Mouse (Mus musculus) embryo, embryonic 10 days (tissue): ENCODE results near the gene Otulinl.

Source experiments
- DNase-seq: peaks from one replicate; pipeline ENCODE4 v3.0.0-alpha.2; 2015; ENCODE audit warnings: low spot score

Otulinl gene

DNA sequence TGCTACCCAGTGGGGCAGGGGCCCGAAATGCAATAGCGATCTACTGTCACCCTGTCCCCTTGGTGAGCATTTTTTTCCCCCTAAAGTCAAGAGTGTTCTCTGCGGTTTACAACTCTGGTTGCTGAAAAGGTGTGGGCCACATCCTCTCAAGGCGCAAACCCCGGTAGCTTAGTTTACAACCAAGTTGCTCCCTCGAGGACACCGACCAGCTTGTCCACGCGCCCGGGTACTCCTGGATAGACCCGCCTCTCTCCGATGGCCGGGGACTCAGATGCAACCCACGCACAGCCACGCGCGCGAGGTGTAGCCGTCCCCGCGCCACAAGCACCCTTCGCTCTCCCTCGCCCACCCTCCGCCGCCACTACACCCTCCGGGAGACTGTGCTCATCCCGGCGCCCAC is 382 bp downstream of the Otulinl start:
- DNase-seq = peak; percentile 27

DNA sequence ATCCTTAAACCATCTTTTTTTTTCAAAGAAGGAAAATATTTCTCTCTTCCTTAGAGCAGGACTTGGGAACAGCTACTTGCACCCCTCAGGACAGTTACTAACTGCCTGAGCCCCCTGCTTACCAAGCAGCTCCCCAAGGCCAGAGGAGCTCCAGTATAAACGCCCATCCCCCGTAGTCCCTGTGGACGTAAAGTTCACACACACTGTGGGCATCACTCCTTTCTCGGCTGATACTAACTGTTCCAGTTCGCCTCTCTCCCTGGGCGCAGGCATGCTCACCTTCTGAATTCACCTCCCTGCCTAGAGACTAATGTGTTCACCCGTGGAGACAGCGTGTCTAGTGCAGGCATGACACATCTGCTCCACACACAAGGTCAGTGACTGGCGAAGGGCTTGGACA is 2.9 kb downstream of the Otulinl start:
- DNase-seq = no peak

DNA sequence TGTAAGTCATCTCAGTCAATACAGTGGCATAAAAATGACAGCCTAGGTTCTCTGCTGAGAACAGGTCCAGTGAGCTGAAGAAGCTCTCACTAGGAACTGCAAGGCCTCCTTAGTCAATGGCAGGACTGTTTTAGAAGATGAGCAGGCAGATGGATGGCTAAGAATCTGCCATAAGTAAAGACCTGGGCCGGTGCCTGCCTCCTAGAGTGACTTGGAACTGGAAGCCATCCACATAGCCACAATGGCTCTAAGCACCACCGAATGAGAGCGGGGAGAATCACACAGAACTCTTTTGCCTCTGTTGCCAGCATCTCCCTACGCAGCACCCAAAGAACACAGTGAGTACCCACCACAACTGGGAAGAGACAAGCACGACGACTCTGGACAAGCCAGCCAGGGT is 3.6 kb downstream of the Otulinl start:
- no peak for DNase-seq

DNA sequence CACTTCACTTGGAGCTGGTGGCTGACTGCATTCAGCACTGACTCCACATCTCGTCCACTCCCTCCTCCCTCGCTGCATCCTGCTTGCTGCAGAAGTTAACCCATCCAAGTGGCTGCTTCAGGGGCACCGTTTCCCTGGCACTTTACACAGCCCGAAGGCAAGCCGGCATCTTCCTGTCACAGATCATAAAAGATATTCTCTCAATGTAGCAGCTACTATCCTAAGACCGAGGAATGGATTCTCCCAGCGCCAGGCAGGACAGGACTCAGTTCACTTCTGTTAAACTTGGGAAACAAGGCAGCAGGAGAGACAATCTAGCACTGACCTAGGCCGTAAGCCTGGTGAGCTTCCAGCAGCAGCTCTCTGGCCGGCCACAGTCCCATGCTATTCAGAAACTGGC is 5.2 kb downstream of the Otulinl start:
- DNase-seq = no peak

DNA sequence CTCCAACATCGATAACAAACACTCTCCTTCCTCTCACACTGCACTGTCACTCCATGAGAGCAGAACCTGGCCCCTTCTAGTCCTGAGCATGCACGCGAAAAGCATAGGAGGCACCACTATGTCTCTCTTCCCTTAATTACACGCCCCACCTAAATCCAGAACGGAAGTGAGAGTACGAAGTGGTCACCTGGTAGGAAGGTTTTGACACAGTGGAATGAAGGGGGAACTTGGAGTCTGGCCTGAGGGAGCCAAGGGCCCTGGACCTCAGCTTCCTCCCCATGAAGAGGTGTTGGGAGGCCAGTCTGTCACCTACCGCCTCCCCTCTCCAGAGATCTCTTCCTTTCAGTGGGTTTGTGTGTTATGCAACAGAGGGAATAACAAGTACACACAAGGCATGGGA is 6.3 kb downstream of the Otulinl start:
- DNase-seq = no peak

DNA sequence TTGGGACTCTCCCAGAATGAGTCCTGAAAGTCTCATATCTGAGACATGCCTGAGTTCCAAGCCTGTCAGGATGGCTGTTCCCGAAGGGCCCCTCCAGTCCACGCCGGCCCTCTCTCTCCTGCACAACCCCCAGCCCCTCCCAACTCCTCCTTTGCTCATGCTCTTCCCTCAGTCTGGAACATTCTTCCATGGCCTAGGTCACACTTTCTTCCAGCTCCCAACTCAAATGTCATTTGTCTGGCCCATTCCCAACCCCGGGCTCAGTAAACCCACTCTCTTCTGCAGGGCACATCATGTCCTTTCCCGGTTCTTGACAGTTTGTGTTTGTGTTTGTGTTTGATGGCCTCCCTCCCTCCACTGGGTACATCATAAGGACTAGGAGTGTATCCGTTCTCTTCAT is 7.3 kb downstream of the Otulinl start:
- no peak for DNase-seq

DNA sequence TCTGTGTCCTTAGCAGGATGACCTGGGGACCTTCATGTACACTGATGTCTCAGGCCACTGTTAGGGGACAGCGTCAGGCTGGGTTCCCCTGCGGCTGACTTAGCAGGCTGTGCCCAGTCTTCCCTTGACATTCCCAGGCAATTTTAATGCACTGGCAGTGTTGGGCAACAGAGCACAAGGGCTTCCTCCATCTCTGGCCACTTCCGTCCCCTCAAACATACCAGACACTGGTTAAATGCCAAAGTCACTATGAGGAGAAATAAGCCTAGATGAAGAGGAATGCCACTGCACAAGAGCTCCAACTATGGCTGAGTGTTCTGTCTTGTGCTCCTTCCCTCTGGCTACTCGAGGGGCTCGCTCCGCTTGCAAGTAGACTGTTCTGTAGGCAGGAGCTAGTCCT is 8.2 kb downstream of the Otulinl start:
- DNase-seq = no peak

DNA sequence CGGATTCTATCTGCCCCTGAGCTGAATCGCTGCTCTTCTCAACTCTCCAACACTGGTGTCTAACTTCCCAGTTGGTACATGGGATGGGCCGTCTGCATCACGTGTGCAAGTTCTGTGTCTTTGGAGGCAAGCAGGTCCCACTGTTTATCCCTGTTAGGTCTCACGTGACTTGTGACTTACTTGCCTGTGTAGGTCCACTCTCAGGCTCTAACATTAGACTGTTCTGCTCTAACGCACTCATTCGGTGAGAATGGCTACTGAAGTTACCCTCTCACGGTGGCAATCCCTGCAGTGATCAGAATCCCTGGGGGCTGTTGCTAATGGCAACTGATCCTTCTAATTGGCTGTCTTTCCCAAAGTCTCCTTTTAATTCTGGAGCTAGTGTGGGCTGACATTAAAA is 9.1 kb downstream of the Otulinl start:
- DNase-seq = no peak

DNA sequence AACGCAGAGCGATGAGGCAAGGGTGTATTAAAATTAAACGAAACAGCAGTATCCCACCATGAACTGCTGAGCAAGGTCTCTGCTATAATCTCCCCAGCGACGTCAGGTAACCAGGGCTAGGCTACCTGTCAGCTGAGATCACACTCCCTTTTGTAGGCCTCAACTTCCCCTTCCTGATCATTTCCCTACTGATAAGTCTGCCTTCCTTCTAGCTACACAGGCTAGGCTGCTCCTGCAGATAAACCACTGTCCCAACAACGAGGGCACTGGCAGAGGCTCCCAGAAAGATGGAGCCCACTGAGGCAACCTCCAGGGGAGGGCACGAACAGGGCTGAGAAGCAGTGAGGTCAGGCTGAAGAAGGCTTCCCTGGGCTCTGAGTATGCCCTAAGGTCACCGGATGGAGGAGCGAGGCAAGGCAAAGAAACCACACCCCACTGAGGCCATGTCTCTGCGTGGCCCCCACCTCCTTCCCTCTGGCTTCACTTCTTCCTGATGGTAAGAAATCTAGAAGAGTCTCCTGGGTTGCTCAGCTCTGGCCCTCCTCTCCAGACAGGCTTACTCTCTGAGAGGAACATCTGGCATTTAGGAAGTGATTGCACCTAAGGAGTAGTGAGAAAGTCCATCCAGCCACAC is 9.7 kb downstream of the Otulinl start:
- no peak for DNase-seq

DNA sequence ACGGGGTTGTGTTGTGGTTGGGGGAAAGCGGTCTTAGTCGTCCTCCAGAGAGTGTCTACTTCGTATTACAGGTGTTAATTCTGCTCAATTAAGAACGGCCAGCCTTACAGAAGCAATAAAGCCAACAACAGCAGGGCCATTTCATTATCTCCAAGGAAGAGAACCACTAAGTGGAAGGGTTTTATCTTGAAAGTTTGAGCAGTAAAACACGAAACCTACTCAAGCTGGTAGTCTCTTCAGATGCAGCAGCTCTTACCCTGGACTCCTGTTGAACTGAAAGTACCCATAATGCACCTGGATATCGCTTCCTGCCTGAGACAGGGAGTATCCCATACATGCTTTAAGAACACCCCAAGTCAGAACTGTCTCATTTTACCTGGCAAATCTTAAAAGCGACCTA is 10.7 kb downstream of the Otulinl start:
- no peak for DNase-seq

DNA sequence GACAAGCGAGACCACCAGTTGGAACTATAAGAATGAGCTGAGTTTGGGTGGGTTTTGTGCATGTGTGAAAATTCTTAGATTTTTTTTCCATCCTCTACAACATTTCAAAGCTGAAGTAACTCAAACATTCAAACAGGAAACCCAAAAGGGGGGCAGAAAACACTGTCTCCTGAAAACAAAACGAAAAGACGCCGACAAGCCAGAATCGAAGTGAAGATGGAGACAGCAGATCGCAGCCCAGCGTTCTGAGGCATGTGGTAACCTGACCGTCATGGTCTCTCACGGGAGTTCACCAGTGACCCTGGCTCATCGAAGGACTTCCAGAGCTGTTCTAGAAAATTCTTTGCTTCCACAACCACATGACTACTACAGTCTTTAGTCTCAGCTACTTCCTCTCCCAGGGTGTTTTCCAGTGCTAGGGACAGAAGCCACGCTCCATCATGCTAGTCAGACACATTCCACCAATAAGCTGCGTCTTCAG is 11.4 kb downstream of the Otulinl start:
- DNase-seq = no peak

DNA sequence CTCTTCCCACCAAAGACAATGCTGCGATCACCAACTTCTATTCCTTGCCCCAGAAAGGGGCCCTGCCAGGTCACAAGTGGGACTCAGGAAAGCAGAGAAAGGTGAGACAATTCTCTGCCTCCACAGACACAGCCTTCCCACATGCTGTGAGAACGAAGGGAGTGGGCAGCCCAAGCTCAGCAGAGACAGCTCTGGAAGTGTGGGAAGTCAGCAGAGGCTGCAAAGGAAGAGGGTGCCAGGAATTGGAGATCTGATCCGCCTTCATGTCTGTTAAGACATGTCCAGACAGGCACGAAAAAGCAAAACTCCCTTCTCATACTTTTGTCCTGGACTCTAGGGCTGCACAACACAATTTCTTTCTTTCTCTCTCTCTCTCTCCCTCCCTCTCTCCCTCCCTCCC is 12.1 kb downstream of the Otulinl start:
- DNase-seq = no peak

DNA sequence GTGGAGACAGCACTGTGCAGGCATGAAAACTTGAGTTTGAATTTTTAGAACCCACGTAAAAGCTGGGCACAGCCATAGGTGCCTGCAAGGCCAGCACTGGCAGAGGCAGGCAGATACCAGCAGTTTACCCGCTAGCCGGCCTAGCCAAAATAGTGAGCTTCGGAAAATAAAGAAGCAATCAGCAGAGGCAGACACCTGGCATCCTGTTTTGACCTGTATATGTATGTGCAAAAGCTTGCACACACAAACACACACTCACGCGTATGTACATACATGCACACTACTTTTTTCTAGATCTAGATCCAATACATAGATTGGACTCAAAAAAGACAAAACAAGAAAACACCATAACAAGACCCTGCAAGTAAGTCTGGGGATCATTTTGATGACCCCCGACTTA is 12.8 kb downstream of the Otulinl start:
- no peak for DNase-seq

DNA sequence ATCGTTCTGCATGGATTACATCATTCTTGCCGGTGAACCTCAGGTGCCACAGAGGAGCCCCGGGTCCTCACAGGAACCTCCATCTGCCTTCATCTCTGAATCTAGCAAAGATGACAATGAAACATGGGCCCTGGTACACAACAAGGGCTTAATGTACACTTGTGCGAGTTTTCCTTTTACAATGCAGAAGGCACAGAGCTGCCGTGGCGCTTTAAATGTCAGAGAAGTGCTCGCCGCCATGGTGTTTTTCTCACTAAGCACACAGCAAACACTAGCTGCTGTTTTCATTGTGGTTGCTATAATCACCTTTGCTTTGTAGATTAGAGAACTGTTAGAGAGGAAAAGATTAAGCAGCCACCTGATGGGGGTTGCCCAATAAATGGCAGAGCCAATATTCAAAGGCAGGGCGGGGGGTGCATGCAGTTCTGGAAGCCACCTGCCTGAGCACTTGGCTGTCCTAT is 13.3 kb downstream of the Otulinl start:
- DNase-seq = no peak

DNA sequence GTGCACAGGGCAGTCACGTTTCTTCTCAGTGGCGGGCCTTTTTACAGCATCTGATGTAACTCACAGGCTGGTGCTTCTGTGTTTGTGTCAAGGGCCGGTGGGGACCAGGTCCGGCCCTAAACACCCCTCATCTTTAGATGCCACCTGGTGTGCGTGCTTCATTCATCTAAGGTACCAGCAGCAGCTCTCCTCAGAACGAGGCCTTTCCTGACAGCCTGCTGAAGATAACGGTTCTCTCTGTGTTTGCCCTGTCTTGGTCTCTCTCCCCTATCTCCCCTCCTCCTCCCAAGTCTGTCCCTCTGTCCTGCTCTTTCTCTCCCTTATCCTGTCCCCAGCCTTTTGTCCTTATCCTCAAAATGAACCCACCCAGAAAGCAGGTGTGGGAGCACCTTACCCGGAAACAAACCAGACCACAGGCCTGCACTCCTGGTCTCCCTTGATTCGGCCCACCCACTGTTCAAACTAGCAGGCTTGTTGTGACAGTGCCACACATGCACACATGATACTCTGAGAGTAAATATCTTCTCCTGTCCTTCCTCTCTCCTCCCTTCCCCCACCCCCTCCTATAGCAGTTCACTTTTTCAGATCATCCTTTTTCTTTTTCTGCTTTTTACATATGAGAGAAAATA is 14.4 kb downstream of the Otulinl start:
- no peak for DNase-seq

DNA sequence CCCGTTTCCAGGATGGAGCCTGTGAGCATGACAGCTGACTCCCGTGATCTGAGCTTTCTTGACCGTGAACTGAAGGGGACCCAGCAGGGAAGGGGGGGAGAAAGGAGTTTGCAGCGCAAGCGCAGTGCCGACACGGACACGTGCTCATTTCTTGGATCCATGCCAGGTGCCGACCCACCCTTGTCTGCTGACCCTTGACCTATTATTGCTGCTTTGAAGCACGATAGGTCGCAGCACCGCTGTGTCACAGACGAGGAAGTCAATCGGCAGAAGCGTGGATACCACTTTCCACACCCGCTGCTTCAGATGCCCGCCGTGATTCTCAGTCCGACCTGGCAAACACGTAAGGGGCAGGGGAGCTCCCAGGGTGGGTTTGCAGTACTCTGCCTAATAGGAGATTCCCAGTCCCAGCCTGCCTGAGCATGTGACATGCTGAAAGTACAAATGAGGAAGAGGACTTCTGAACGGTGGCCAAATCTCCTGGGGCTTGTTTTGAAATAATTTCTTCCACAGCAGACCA is 15.9 kb downstream of the Otulinl start:
- DNase-seq = peak; percentile 27

DNA sequence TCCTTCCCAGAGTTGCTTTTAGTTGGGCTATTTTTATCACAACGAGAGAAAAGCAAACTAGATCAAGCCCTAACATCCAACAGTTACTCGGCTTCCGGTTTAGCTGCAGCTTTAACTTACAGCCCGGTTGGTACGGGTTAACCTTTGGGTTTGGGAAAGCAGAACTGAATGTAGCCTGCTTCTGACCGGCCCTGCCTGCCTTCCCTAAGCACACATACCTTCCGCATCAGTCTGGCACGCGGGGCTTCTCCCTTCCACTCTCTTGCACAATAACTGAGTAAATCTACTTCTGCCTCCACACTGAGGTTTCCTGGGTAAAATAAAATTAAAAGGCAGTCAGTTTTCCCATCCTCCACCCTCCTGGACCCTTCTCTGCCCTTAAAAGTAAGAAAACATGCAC is 17.3 kb downstream of the Otulinl start:
- no peak for DNase-seq

DNA sequence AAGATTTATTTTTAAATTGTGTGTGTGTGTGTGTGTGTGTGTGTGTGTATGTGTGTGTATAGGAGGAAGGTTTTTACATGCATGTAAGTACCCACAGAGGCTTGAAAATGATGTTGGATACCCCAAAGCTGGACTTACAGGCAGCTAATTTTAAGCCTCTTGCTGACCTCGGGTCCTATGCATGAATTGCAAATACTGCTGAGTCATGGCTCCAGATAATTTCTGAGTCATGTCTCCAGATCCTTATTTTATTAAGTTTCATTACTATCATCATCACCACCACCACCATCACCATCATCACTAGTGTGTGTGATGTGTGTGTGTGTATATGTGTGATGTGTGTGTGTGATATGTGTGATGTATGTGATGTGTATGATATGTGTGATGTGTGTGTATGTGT is 18.7 kb downstream of the Otulinl start:
- no peak for DNase-seq

DNA sequence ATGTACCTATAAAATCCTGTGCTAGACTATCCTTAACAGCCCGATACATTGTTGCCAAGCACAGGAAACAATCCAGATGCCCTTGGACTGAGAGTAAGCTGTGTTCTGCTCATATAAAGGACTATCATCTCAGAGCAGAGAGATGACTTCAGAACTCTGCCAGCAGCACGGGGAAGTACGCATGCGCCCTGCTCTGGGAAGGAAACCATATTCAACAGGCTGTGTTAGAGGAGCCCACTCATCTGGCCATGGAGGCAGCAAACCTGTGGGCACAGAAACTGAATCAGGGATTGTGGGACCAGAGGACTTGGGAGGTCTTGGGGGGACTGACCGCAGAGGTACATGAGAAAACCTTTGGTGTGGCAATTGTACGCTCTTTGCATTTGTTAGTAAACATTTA is 19.7 kb downstream of the Otulinl start:
- no peak for DNase-seq

DNA sequence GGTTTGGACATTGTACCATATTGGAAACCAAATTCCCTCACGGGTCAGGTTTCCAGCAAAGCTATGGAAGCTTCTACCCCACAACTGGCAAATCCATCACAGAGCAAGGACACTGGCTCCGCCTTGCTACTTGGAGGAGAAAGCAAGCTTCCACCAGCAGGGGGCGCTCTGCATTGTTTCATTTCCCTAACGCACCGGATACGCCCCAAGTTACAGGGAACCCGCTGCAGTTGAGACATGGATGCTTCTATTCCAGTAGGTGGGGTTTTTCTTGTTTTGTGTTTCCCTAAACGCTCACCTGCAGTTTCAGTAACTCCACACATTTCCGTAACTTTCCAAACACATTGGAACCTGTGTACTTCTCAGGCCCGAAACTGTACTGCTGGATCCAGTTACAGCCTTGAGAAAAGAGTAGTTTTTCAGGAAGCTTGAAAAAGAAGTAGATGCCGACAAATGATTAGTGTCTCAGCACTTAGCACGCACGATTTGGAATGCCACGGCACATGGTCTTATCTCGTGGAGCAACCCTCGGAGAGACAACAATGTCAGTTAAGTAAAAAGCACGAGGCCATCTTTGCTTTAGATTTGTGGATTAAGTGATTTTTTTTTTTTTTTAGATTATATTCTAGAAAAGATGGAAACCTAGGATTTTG is 21.7 kb downstream of the Otulinl start:
- DNase-seq = peak; percentile 93

DNA sequence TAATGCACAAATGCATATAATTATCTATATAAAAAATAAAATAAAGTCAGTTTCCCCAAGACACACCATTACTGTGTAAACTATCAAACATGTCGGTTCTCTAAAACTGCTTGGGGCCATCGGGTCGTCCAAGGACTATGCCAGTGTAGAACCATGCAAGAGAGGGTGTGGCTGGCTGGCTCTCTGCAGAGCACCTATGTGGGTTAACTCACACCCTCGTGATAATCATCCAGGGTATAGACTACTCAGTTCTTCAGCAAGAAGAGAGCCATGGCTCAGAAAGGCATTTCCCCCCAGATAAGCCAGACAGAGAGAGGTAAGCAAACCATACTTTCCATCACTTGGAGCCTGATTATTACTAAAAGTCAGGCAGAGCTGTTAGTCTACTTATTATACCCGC is 22.2 kb downstream of the Otulinl start:
- DNase-seq = no peak

DNA sequence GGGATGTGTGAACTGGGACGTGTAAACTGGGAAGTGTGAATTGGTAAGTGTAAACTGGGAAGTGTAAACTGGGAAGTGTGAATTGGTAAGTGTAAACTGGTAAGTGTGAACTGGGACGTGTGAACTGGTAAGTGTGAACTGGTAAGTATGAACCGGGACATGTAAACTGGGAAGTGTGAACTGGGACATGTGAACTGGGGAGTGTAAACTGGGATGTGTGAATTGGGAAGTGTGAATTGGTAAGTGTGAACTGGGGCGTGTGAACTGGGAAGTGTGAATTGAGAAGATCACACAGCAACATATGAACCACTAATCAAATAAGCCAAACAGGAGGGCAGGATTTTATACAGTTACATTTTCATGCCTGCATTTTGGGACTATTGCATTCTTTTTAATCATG is 23.0 kb downstream of the Otulinl start:
- no peak for DNase-seq

DNA sequence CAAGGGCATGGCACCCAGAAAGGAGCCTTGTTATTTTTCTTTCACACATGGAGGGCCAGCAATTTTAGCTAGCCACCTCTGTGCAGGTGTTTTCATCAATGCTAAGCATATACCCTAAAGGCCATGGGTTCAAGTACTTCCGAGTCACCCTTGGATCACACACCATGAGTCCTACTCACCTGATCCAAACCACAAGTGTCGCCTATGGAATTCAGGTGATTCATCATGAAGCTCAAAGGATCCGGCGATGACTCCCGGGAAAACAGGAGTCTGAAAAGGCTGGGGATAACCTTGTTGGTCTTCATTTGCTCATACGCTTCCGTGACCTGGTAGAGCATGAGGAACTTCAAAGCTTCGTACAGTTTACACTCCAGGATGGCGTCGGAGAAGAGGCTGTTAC is 23.5 kb downstream of the Otulinl start:
- DNase-seq = no peak
